Mouse (Mus musculus): Measurements from ENCODE around the gene Gm7879. TPM values are rescaled to one million over a fixed set of nuclear protein-coding genes. Genes with fewer than 3 reads are reported as not detected.
A peak's percentile ranks its signal among the peaks of the same experiment; 100 is the strongest.
"Not testable (repeated sequence)": the region's sequence is repeated elsewhere in the genome, so short reads cannot be mapped to it uniquely, and the experiment has no call there.

The Gm7879 gene
- polyA plus RNA-seq (2015; fragmentation: Nextera tagmentation; extraction: Ambion mirVana) = not detected in 2 replicates

DNA sequence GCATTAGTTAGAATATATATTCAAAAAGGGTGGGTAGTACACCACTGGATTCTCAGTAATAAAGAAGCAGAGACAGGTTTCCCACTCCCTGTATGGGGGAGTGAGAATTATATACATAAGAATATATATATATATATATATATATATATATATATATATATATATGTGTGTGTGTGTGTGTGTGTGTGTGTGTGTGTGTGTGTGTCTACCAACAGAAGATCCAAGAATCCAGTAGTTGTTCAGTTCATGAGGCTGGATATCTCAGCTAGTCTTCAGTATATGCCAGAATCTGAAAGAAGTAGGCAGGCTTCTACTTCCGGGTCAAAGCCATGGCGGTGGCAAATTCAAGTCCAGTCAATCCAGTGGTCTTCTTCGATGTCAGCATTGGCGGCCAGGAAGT is at the start of gene Gm7879:
TSS of gene Gm7879 (plus strand) at position 301 of the 400 bp plus-strand sequence.
- H3K9ac ChIP-seq (replicated peaks; ENCODE audit: low read depth, low read length); H3K9me3 ChIP-seq (ENCODE audit: control insufficient read depth, low read length); H3K4me2 ChIP-seq (ENCODE audit: low read length); ATAC-seq; H3K36me3 ChIP-seq (ENCODE audit: control insufficient read depth, insufficient read depth); H3K27me3 ChIP-seq (replicated peaks; ENCODE audit: control insufficient read depth, insufficient read depth, low read length); H3K27ac ChIP-seq (ENCODE audit: low read length); H3K4me1 ChIP-seq (replicated peaks; ENCODE audit: control insufficient read depth, insufficient read depth, low read length); H3K4me3 ChIP-seq (replicated peaks; ENCODE audit: low read length): not testable (repeated sequence)
- 93% methylated on average over 4 of the region's 4 CpGs for WGBS

DNA sequence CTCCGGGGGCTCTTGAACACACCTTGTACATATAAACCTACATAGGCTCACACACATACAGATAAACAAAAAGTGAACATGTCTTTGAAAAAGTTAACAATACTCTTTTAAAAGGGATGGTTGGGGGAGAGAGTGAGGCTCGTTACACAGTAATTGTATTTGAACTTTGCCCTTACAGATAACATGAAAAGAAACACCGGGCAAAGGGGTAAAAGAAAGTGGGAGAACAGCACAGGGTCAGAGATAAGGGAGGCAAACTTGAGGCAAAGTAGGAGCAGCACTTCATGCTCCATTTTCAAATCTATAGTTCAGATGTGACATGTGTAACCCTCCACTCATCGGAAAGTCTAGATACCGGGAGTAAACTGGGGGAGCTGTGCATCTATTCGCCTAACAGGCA is 49.3 kb upstream of the Gm7879 start:
- H3K9me3 ChIP-seq (ENCODE audit: control insufficient read depth, low read length) = no peaks in the 10 kb centered on the region
- no peak for ATAC-seq
- no peak overlapping the region for H3K27ac ChIP-seq (ENCODE audit: low read length)
- no peaks in the 10 kb centered on the region; the same call in 1 of the 2 replicates for H3K27me3 ChIP-seq (replicated peaks; ENCODE audit: control insufficient read depth, insufficient read depth, low read length)
- H3K9ac ChIP-seq (replicated peaks; ENCODE audit: low read depth, low read length) = no peak overlapping the region
- WGBS = 78% methylated on average over 6 of the region's 6 CpGs
- H3K4me1 ChIP-seq (replicated peaks; ENCODE audit: control insufficient read depth, insufficient read depth, low read length) = 0 out of 2 replicates have a peak, but pooled peaks cover 1% of the 10 kb centered on the region
- H3K4me2 ChIP-seq (ENCODE audit: low read length) = no peak overlapping the region
- H3K36me3 ChIP-seq (ENCODE audit: control insufficient read depth, insufficient read depth) = no peaks in the 10 kb centered on the region
- H3K4me3 ChIP-seq (replicated peaks; ENCODE audit: low read length) = no peak overlapping the region

DNA sequence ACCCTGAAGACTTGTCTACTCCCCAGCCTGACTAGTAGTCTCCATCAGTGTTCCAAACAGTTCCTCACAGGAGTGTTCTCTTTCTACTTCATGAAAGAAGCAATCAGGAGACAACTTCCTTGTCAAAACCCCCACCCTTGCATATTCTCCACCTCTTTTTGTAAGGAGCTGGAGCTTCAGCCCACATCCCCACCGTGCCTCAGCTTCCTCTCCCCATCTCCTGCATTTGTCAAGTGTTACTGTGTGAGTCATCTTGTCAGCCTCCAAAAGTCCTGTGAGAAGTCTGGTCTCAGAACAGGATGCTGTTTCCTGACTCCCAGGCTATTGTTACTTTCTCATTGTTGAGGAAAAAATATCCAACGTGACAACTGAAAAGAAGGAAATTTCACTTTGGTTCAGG is 47.6 kb upstream of the Gm7879 start:
- Histone ChIP-seq H3K4me1 (replicated peaks; ENCODE audit: control insufficient read depth, insufficient read depth, low read length) (0 out of 2 replicates have a peak, but pooled peaks cover 6% of the 10 kb centered on the region), H3K4me3 (replicated peaks; ENCODE audit: low read length) (no peak overlapping the region), H3K4me2 (ENCODE audit: low read length) (no peak overlapping the region), H3K9me3 (ENCODE audit: control insufficient read depth, low read length) (no peaks in the 10 kb centered on the region), H3K9ac (replicated peaks; ENCODE audit: low read depth, low read length) (no peak overlapping the region), H3K27ac (ENCODE audit: low read length) (no peak overlapping the region), H3K27me3 (replicated peaks; ENCODE audit: control insufficient read depth, insufficient read depth, low read length) (no peaks in the 10 kb centered on the region; the same call in 1 of the 2 replicates), H3K36me3 (ENCODE audit: control insufficient read depth, insufficient read depth) (no peaks in the 10 kb centered on the region)
- ATAC-seq = no peak
- WGBS = 73% methylated on average over 2 of the region's 2 CpGs

DNA sequence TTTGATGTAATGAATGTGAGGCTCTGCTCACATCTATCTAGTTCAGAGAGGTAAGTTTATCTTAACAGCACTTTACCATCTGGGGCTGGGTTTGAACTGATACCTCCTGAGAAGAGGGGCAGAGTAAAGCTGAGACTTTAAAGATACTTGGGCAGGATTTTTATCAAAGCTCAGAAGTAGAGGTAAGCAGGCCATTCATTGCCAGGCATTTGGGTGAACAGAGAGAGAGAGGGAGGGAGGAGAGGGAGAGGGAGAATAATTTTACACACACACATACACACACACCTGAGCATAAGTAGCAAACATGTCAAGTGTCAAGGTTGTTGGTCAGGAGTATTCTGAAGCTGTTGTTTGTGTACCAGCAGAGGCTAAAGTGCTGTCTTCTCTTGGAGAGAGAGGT is 44.7 kb upstream of the Gm7879 start, which contains the start of gene Cd38:
TSS of gene Cd38 (plus strand) at position 301 of the 400 bp plus-strand sequence.
- Histone ChIP-seq H3K36me3 (ENCODE audit: control insufficient read depth, insufficient read depth) (no peaks in the 10 kb centered on the region), H3K9me3 (ENCODE audit: control insufficient read depth, low read length) (no peaks in the 10 kb centered on the region), H3K27ac (ENCODE audit: low read length) (no peak within 1 kb of the TSS; the same call in 1 of the 2 replicates), H3K27me3 (replicated peaks; ENCODE audit: control insufficient read depth, insufficient read depth, low read length) (no peaks in the 10 kb centered on the region; the same call in 1 of the 2 replicates), H3K4me2 (ENCODE audit: low read length) (peak within 1 kb of the TSS; percentile 54), H3K4me3 (replicated peaks; ENCODE audit: low read length) (peak within 1 kb of the TSS; percentile 32), H3K4me1 (replicated peaks; ENCODE audit: control insufficient read depth, insufficient read depth, low read length) (0 out of 2 replicates have a peak, but pooled peaks cover 6% of the 10 kb centered on the region), H3K9ac (replicated peaks; ENCODE audit: low read depth, low read length) (0 out of 2 replicates have a peak within 1 kb of the TSS, but pooled peaks have one; percentile 38)
- ATAC-seq = no peak

DNA sequence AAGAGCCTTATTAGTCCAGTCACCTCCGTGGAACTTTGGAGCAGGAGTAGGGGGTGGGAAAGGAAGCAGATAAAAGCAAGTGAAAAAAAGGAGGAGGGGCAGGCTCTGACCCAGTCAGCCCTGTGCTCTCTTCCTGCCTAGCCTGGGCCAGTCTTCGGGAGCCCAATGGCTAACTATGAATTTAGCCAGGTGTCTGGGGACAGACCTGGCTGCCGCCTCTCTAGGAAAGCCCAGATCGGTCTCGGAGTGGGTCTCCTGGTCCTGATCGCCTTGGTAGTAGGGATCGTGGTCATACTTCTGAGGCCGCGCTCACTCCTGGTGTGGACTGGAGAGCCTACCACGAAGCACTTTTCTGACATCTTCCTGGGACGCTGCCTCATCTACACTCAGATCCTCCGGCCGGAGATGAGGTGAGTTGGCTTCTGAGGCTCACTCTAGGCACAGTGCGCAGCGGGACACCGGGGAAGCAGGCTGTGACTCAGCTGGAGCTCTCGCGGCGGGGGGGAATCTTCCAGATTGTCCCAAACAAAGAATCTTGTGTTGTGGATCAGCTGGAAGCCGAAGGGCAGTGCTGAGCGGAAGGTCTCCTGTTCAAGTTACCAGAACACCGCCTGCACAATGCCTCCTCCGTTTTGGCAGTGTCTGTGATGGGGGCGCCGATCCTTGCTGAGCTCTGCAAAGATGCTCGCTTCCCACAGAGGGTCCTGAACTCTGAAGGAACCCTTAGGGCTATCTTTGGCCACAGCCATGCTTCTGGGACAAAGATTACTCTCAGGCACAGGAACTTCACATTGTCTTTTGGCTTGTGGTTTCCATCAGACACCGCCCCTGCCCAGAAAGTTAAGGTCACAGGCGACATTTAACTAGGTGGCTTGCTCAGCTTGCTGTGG is 44.0 kb upstream of the Gm7879 start:
- H3K4me1 ChIP-seq (replicated peaks; ENCODE audit: control insufficient read depth, insufficient read depth, low read length) = 0 out of 2 replicates have a peak, but pooled peaks cover 6% of the 10 kb centered on the region
- ATAC-seq = no peak

DNA sequence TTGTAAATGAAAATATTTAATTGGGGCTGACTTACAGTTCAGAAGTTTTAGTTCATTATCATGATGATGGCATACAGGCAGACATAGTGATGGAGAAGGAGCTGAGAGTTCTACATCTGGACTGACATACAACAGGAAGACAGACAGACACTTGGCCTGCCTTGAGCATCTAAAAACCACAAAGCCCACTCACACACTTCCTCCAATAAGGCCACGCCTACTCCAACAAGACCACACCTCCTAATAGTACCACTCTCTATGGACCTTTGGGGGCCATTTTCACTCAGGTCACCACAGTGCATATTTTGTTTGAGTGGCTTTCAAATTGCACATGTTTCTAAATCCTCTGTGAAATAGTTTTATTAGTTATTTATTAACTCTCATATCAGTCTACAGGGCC is 41.1 kb upstream of the Gm7879 start:
- no peaks in the 10 kb centered on the region for H3K36me3 ChIP-seq (ENCODE audit: control insufficient read depth, insufficient read depth)
- no peak for ATAC-seq
- H3K4me3 ChIP-seq (replicated peaks; ENCODE audit: low read length) = no peak overlapping the region
- no peaks in the 10 kb centered on the region; the same call in 1 of the 2 replicates for H3K27me3 ChIP-seq (replicated peaks; ENCODE audit: control insufficient read depth, insufficient read depth, low read length)
- no peaks in the 10 kb centered on the region for H3K9me3 ChIP-seq (ENCODE audit: control insufficient read depth, low read length)
- H3K4me1 ChIP-seq (replicated peaks; ENCODE audit: control insufficient read depth, insufficient read depth, low read length) = 0 out of 2 replicates have a peak, but pooled peaks cover 6% of the 10 kb centered on the region
- H3K4me2 ChIP-seq (ENCODE audit: low read length) = no peak overlapping the region
- no peak overlapping the region for H3K27ac ChIP-seq (ENCODE audit: low read length)
- no peak overlapping the region for H3K9ac ChIP-seq (replicated peaks; ENCODE audit: low read depth, low read length)
- WGBS = 70% methylated on average over 1 of the region's 1 CpGs

More for the DNA sequence above, 44.0 kb upstream of the Gm7879 start:
- Histone ChIP-seq H3K9me3 (ENCODE audit: control insufficient read depth, low read length) (no peaks in the 10 kb centered on the region), H3K4me2 (ENCODE audit: low read length) (peak overlapping the region; percentile 54), H3K36me3 (ENCODE audit: control insufficient read depth, insufficient read depth) (no peaks in the 10 kb centered on the region), H3K4me3 (replicated peaks; ENCODE audit: low read length) (peak overlapping the region; percentile 32), H3K9ac (replicated peaks; ENCODE audit: low read depth, low read length) (0 out of 2 replicates have a peak overlapping the region, but pooled peaks have one; percentile 38), H3K27ac (ENCODE audit: low read length) (no peak overlapping the region), H3K27me3 (replicated peaks; ENCODE audit: control insufficient read depth, insufficient read depth, low read length) (no peaks in the 10 kb centered on the region; the same call in 1 of the 2 replicates)
- 6% methylated on average over 28 of the region's 28 CpGs for WGBS

DNA sequence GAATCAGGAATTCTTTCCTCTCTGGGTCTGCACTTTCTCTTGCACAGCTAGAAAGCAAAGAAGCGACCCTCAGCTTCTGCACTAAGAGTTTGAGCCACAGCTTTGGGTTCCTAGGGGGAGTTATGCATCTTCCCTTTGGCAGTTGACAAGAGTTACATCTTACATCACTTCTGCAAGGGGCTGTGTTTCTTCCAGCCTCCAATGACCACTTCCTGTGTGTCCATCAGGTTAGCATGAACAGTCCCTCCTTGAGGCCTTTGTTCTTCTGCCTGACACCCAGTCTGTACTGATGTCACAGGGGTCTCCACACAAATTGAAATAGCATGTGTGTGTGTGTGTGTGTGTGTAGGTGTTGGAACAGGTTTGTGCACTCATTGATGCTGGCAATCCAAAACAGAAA is 40.3 kb upstream of the Gm7879 start:
- 67% methylated on average over 1 of the region's 1 CpGs for WGBS
- Histone ChIP-seq H3K4me1 (replicated peaks; ENCODE audit: control insufficient read depth, insufficient read depth, low read length) (0 out of 2 replicates have a peak, but pooled peaks cover 6% of the 10 kb centered on the region), H3K9me3 (ENCODE audit: control insufficient read depth, low read length) (no peaks in the 10 kb centered on the region), H3K36me3 (ENCODE audit: control insufficient read depth, insufficient read depth) (no peaks in the 10 kb centered on the region), H3K4me3 (replicated peaks; ENCODE audit: low read length) (no peak overlapping the region), H3K27me3 (replicated peaks; ENCODE audit: control insufficient read depth, insufficient read depth, low read length) (no peaks in the 10 kb centered on the region; the same call in 1 of the 2 replicates), H3K9ac (replicated peaks; ENCODE audit: low read depth, low read length) (no peak overlapping the region), H3K27ac (ENCODE audit: low read length) (no peak overlapping the region), H3K4me2 (ENCODE audit: low read length) (no peak overlapping the region)
- no peak for ATAC-seq

DNA sequence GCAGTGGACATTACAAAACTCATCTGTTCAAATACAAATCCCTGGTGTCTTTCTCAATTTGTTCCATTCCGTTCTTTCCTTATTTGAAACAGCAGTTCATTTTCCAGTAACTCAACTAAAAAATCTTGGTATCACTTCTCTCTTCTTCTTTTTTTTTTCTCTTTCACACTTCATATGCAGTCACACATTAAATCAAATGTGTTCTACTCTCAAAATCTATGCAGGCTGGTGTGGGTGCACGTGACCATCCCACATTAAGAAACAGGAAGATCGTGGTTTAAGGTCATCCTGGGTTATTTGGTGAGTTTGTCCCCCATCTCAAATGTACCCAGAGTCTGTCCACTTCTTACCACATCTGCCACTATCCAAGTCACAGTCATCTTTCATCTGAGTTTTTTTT is 30.9 kb upstream of the Gm7879 start:
- Histone ChIP-seq H3K4me3 (replicated peaks; ENCODE audit: low read length) (no peak overlapping the region), H3K36me3 (ENCODE audit: control insufficient read depth, insufficient read depth) (no peaks in the 10 kb centered on the region), H3K9me3 (ENCODE audit: control insufficient read depth, low read length) (no peaks in the 10 kb centered on the region), H3K27me3 (replicated peaks; ENCODE audit: control insufficient read depth, insufficient read depth, low read length) (no peaks in the 10 kb centered on the region), H3K4me2 (ENCODE audit: low read length) (no peak overlapping the region), H3K27ac (ENCODE audit: low read length) (no peak overlapping the region), H3K4me1 (replicated peaks; ENCODE audit: control insufficient read depth, insufficient read depth, low read length) (no peaks in the 10 kb centered on the region), H3K9ac (replicated peaks; ENCODE audit: low read depth, low read length) (no peak overlapping the region)
- no peak for ATAC-seq
- 84% methylated on average over 3 of the region's 3 CpGs for WGBS

DNA sequence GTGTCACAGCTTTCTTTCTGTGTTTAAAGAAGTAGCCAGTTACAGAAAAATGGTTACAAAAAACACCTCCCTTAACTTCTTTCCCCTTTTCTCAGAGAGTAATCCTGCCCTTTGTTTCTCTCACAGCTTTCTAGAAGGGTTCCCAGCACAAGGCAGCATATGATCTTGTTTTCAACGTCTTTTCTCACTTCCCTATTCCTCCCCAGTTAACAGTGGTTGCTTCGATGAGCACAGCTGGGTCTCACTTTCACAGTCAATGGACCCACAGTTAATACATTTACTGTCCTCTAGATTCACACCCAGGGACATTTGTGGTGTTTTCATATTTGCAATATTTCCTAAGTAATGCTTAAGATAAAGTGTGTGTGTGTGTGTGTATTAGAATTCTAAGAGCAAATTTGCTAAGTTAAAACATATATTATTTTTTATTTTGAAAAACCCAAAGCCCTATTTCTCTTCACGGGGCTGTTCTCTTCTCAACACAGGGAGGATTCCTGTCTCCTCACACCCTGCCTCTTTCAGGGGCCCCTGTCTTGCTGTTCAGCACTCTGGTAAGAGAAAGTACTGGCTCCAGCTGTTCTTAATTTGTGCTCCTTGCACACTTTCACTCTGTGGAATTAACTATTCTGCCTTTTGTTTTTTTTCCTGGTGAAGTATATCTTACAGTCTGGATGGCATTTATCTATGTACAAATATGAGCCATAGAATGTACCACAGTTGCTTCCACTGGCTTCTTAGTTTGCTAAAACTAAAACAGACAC is 27.7 kb upstream of the Gm7879 start:
- Histone ChIP-seq H3K27me3 (replicated peaks; ENCODE audit: control insufficient read depth, insufficient read depth, low read length) (no peaks in the 10 kb centered on the region), H3K4me2 (ENCODE audit: low read length) (no peak overlapping the region), H3K9me3 (ENCODE audit: control insufficient read depth, low read length) (no peaks in the 10 kb centered on the region), H3K9ac (replicated peaks; ENCODE audit: low read depth, low read length) (no peak overlapping the region), H3K4me3 (replicated peaks; ENCODE audit: low read length) (no peak overlapping the region), H3K27ac (ENCODE audit: low read length) (no peak overlapping the region), H3K36me3 (ENCODE audit: control insufficient read depth, insufficient read depth) (no peaks in the 10 kb centered on the region), H3K4me1 (replicated peaks; ENCODE audit: control insufficient read depth, insufficient read depth, low read length) (no peaks in the 10 kb centered on the region)
- ATAC-seq = no peak
- WGBS = 20% methylated on average over 3 of the region's 3 CpGs

Data from forebrain, embryonic 16.5 days (tissue).